Mouse (Mus musculus) naive thymus-derived CD4-positive, alpha-beta T cell, adult 5 months (primary cell): ENCODE results near the gene Chn2. TPM values are rescaled to one million over a fixed set of nuclear protein-coding genes. Genes with fewer than 3 reads are reported as not detected.

Experiments
- polyA plus RNA-seq: library from polyadenylated mRNA; unstranded; fragments of 100-300 nt; shearing (Covaris generic); gene quantifications from one replicate; pipeline ENCODE4 v1.2.1, GENCODE M21; 2017

The Chn2 gene
- 22.0 TPM for polyA plus RNA-seq

GRCm38 (mm10) chr6:54039357-54039804 is at the start of gene Chn2:
Chn2 (plus strand) TSS chr6:54039554.

GRCm38 (mm10) chr6:54325246-54325885 is 286.0 kb downstream of the Chn2 start, which contains the start of gene Prr15:
Prr15 (plus strand) TSS chr6:54325835.

Other genes with a start within 250 kb of the Chn2 start
- gene Tril, start 218.7 kb upstream of the Chn2 start, polyA plus RNA-seq: not detected
- not detected for gene Cpvl, start 60.9 kb upstream of the Chn2 start, polyA plus RNA-seq